Mouse (Mus musculus): ENCODE measurements around the gene Chst11.

Chst11 gene

DNA sequence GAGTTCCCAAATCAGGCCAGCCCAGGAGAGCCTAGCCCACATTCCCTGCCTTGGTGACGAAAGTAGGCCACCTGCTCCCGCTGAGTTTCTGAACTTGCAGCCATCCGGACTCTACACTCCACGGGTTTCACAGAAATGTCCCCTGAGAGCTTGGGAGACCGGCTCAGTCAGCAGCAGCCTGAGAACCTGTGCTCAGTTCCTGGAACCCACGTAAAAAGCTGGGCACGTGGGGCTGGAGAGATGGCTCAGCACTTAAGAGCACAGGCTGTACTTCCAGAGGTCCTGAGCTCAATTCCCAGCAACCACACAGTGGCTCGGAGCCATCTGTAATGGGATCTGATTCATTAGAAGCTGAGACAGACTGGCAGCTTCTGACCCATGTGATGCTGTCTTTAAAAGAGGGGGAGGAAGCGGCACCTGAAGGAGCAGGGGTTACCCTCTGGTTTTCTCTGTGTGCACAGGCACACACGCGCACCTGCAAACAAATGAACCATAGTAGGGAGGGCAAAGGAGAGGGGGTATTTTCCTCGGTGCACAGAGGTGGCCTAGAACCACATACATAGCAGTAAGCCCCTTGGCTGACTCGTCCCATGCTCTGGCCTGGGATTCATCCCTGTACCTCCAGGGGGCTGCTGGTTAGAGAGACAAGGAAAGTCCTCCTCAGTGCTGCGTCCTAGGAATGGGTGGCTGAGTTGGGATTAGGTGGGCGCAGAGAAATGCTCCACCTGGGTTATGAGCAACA, 196.7 kb downstream of the Chst11 start:
- DNase-seq (ENCODE audit: low spot score), result no peak

DNA sequence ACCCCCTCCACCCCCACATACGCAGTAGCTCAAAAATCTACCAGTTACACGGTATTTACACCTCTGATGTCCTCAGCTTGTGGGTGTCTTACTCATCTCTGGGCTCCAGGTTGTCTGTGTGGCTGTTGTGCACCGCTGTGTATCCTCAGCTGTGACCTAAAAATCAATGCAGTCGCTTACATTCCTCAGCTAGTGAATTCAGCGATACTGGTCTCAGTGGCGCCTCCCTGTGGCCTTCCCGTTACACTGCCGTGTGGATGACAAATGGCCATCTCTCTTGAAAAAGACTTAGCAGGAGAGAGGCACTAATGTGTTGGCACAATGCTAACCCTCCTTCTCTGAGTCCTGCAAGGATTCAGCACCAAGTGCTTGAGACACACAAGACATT, 197.3 kb downstream of the Chst11 start:
- DNase-seq (ENCODE audit: low spot score), result no peak

DNA sequence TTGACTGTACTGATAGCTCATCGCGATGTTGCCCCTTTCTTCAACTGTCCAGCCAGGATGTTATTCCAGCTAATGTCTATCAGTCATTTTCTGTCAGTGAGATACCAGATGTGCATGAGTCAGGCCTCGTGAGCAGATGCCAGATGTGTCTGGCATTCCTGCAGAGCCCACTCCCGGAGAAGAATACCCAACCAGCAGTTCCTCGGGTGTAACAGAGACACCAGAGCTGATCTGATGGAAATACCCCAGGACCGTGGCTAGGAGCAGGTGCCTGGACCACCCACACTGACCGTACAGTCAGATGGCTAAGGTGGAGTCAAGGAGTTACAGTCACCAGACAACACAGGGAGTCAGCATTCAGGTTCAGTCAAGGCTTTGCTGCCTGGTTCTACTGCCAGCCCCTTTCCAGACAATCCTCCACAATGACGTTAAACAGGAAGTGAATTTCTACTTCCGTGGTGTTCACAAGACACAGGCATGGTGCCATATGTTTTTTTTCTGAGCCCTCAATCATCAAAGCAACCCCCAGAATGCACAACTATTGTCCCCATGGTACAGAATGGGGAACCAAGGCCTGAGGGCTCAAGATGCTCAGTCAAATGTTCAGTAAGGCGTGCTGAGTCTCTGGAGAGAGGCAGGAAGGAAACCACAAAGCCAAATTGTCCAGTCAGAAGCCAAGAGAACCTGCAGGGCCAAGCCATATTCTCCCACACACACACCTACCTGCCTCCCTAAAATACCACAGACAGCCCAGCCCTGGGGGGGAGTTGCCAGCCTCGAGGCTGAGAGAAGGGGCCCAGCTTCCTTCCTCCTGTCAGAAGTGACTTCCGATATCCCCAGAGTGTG, 198.6 kb downstream of the Chst11 start:
- DNase-seq (ENCODE audit: low spot score), result no peak

DNA sequence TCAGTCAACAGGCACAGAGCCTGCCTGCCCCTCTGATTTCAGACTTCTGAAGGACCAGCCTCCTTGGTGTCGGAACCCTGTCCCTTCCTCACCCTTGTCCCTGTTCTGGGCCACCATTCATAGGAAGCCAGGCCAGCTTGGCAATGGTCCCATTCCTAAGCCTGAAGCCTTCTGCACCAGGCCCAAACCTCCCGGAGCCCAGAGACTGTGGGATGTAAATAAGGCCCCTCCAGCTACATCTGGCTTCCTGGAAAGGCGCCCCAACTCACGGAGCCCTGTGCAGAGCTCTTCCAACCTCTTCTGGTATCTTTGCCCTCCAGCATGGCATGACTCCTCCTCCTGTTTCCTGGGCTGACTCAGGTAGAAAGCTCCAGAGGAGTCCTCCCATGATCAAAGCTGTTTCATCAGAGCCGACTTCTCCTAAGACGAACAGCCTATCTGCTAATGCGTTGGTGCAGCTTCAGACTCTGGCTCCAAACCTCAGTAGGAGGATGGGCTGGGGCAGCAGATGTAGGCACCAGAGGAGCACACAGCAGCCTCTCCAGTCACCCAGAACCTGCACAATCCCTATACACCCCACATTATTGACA, 199.3 kb downstream of the Chst11 start:
- DNase-seq (ENCODE audit: low spot score), result no peak

DNA sequence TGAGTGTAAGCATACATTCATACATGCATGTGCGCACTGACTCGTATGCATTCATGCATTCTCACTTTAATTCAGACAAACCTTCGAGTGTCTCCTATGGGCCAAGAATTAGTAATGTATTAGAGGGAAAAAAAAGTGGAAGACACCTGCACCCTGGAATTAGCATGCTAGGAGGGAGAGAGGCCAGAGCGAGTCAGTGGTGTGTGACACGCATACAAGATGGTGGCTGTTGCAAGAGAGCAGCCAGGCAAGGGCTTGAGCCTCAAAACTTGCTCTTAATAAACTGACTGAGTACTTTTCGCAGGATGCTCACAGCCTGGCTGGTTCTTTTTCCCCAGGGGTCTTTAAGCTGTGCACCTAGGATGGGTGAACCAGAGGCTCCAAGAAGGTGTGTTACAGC, 199.8 kb downstream of the Chst11 start:
- no peak for DNase-seq (ENCODE audit: low spot score)

DNA sequence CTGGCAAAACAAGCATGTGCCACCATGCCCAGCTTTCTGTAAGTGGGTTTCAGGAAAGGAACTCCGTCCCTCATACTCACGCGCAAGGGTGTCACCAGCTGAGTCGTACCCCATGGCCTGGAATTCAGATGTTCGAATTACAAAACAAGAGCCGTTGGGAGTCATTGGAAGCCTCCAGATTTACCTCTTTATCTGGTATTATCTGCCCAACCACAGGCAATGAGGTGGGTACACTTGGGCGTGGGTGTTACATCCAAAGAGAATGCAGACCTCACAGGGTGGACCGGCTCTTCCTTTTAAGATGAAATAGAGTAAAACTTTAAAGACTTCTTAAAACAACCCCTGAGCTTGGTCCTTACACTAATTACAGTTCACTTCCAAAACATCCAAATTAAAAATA, 200.9 kb downstream of the Chst11 start:
- DNase-seq (ENCODE audit: low spot score), result no peak

DNA sequence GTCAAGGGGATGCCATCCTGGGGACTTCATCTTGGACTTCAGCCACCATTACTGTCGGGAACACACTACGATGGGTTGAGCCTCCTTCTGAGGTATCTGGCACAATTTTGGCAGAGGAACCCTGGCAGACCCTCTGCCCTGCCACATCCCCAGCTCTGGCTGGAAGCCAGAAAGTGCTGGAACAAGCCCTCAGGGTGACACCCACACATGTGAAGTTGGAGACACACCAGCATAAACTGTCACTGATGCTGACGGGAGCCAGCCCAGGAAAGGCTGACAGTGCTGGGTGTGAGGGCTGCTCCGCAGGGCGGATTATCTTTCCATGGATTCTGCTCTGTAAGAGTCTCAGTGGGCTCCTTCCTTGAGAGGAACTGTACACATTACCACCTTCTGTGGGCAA, 201.7 kb downstream of the Chst11 start:
- no peak for DNase-seq (ENCODE audit: low spot score)

DNA sequence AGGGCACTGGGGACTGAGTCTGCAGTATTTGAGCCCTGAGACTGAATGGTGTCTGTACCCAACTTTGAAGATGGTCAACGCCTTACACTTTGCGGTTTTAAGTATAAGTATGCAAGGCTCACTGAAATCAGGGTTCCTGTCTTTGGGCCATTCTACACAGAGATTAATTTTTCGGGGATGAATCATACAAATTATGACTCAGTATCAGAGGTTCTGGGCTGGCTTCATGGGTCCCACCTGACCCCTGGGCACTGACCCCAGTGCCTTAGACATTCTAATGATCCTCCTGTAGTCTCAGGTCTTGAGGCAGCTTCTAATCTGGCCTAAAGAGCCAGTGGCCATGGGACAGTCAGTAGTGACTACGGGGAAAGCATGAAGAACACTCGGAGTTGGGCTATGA, 203.8 kb downstream of the Chst11 start:
- DNase-seq (ENCODE audit: low spot score), result no peak

DNA sequence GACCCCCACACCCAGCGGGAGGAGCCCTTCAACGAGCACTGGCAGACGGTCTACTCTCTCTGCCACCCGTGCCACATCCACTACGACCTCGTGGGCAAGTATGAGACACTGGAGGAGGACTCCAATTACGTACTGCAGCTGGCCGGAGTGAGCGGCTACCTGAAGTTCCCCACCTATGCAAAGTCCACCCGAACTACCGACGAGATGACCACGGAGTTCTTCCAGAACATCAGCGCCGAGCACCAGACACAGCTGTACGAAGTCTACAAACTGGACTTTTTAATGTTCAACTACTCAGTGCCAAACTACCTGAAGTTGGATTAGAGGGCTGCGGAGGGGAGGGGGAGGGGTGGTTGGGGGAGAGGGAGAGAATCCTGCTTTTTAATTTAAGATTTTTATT, 206.2 kb downstream of the Chst11 start:
- no peak for DNase-seq (ENCODE audit: low spot score)

DNA sequence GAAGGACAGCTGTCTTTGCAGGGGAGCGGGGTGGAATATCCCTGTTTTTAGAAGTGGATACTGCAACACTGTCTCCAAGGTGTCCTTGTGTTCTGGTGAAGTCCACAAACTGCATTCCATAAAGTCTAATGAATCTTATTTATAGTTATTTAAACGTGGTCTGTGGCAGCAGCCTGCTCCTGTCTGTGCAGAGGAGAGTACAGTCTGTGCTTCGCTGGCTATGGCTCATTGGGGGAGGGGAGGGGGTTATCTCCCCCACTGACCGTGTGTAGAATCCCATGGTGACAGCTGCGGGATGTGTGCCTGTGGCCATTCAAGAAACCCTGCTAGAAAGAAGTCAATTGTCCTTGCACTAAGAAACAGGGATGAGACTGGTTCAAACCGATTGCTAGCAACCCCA, 206.7 kb downstream of the Chst11 start:
- DNase-seq (ENCODE audit: low spot score), result no peak

DNA sequence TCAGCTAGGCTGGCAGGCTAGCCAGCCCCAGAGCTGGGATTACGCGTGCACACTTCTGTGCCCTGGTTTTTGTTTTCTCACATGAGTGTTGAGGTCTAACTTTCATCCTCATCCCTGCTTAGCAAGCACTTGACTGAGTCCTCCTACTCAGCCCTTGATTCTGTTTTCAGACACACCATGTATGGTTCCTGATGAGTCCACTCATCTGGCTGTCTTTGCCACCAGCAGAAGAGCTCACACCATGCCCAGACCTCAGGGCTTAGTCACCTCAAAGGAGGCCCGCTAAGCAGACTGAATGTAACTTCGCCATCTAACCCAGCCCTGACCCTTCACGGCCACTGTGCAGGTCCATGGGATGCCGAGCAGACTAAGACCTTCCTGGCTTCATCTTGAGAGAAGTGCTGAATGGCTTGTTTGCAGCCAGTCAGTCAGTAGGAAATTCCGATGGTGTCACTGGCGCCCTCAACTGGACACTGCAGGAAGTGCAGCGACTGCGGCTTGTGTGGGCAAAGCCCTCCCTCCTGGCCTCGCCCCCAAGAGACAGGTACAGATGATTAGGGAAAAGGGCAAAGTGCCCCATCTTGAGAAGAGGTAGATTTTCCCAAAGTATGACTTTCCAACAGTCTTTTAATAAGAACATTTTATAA, 212.5 kb downstream of the Chst11 start:
- DNase-seq (ENCODE audit: low spot score), result no peak

DNA sequence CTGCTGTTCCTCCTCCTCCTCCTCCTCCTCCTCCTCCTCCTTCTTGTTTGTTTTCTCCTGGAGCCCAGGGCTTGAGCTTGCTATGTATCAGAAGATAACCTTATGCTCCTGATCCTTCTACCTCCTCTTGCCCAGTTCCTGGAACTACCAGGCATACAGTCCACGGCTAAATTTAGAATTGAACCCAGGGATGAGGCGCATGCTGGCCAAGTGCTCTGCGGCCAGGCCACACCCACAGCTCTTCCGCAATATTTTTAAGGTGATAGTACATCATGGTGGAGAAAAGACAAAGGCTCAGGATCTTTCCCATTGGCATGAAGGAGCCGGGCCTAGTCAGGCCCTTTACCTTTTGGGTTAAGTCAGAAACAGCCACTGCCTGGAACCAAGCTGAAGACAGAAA, 213.4 kb downstream of the Chst11 start:
- no peak for DNase-seq (ENCODE audit: low spot score)

DNA sequence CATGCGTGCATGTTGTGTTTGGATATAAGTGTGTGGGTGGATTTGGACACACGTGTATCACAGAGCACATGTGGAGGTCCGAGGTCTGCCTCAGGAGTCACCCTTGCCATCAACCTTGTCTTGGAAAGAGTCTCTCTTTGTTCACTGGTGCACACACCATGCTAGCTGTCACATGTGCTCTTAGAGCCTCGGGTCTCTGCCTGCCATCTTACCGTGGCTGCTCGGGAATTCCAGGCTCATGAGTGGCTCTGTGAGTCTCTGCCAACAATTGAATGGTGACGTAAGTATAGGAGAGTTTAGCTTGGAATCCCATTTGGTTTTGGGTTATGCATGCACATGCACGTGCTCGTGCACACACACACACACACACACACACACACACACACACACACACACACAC, 214.0 kb downstream of the Chst11 start:
- DNase-seq (ENCODE audit: low spot score), result no peak

DNA sequence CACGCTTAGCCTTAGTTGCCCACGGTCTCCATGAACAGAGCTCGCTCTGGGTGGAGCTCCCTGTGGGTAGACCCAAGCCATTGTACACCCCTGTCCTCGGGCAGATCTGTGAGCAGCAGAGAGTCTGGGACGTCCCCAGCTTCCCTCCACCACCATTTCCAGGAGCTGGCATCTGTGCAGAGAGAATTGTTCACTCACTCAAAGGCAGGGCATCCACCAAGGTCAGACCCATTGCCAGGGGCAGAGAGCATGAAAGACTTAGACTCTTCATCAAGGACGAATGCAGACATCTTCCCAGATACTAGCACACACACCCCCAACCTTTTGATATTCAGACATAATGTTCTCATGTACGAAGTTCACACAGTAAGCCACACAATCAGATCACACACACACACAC, 216.2 kb downstream of the Chst11 start:
- peak; percentile 45 for DNase-seq (ENCODE audit: low spot score)

DNA sequence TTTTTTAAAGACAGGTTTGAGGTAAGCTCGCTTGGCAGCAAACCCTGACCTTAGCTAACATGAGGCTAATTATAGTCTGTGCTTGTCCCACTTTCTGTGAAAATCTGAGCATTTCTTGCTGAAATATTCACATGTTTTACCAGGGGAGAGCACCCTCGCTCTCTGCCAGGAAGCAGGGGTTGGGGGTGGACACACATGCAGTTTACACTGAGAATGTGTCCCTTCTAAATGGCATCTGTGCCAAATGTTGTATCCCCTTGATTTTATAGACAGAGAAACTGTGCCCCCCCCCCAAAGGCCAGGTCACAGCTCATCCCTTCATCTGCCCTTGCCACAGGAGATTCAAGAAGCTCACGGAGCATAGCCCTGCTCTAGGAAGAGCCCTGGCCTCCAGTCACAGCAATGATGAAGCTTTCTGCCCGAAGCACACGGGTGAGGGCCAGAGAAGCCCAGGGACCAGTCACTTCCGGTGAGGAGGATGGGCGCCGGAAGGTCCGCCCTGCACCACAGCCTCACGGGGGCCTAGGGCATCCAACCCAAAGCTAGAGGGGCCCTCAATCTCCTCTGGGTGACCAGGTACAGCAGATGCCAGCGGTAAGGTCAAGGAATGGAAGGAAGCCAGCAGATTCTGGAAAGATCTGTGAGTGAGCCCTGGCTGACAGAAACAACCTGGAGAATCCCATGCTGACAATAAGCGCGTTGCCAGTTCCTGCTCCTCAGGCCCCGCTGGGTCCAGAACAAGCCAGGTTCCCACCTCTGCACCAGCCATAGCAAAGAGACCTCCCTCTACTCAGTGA, 217.8 kb downstream of the Chst11 start:
- DNase-seq (ENCODE audit: low spot score), result no peak

DNA sequence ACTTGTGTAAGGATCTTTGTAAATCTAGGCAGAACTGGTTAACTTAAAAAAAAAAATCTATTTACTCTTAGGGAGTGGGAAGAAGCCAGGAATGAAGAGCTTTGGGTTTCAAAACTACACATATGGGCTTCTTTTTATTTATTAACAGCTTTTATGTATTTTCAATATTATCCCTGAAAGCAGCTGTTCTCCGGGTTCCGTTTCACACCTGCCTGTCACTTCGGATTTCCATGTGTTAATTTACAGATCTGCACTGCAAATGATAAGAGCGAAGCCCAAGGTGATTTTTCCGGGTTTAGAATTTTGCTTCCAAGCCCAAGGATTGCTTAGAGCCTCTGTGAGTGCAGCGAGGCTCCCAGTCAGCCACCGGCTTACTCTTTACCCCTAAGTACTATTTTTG, 223.1 kb downstream of the Chst11 start:
- no peak for DNase-seq (ENCODE audit: low spot score)

DNA sequence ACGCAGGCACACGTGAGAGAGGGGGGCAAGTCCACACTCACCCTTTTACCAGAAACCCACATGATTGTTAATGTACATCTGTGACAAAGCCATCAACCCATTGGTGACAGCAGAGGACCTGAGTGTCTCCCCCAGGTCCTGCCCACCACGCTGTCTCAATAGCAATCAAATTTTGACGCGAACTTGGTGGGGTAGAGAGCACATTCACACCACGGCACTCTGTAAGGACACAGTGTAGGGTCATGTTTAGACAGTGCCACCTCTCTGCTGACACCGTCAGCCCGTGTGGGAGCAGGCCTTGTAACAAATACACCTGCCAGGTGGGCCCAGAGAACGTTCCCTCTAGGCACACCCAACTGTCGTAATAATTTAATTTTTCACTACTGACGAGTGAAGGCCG, 224.1 kb downstream of the Chst11 start:
- no peak for DNase-seq (ENCODE audit: low spot score)

DNA sequence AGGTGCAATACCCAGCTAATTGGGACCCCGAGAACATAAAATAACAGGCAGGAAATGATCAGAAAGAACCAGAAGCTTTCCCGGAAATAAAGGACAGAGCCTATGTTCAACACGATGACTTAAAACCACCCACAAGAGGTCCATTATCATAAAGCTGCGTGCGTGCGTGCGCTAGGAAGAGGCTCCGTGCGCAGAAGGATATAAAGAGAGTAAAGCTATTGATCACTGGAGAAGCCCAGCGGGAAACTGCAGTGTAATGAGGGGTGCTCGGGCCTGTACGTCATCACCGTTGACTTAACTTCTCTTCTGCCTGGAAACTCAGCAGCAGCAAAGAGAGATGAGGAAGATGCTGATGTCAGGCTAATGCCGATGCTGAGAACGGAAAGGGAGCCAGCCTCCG, 224.8 kb downstream of the Chst11 start:
- no peak for DNase-seq (ENCODE audit: low spot score)

DNA sequence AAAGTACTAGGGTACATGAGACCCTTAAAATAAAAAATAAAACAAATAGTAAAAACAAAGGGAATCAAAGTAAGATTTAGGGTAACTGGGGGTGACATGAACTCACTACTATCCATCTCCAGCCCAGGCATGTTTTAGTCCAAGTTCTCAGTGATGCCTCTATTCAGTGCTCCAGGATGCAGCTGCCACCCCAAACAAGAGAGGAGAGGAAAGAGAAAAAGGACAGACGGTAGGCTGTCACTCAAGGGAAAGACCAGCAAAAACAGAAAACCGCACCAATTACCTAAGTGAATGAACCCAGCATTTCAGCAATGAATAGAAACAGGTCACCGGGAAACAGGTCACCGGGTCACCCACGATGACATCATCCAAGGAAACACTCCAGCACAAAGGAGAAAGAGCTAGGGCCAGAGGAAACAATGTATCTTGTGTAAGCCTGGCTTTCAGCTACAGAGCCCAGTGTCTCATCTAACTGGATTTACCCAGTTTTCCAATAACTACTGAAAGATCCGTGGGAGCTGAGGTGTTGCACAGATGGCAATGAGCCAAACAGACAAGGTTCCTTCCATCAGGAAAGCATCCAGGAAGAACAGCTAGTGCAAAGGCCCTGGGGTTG, 225.8 kb downstream of the Chst11 start:
- no peak for DNase-seq (ENCODE audit: low spot score)

DNA sequence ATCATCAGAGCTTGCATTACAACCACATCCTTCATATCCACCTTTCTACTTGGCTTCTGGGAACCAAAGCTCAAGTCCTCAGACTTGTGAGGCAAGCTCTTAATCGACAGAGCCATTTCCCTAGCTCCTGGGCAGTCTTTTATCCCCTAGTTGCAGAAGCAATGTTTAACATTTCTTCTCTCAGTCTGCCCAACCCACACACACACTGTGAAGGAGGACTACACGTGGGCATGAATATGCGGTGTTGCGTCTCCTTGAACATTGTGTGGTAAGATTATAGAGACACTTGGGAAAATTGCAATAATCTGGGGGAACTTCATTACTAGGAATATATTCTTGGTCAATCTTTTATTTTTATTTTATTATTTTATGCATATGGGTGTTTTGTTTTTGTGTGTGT, 227.3 kb downstream of the Chst11 start:
- DNase-seq (ENCODE audit: low spot score), result no peak

DNA sequence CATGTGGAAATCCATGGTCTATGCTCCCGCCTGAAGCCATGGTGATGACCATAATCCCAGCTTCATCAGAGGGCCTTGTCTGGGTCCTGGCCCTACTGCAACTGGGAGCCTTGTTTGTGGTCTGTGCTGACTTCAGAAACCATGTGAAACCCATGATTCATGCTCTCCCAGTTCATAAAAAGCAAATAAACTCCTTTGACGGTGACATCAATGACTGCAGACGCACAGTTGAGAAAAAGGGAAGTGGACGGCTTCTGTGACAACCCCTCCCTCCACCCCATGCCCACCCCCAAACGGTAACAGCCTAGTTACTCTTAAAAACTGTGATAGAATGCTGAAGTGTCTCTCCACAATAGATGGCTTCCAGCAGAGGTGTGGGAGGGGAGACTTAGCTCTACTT, 230.3 kb downstream of the Chst11 start:
- DNase-seq (ENCODE audit: low spot score), result no peak

DNA sequence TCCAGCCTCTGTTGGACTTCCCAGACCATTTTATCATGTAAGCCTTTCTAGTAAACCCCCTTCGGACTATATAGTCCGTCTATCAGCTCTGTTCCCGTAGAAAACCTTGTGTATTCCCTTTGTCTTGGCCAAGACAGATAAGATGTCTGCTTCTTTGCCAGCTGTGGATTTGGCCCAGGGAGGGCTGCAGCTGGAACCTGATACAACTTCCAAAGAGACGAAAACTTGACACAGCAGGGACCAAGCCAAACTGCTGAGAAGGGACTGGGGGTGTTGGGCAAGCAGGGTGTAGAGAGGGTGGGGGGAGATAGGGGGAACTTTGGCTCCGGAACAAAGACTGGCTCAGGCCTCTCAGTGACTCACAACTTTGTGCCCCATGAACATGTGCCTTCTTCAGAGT, 232.0 kb downstream of the Chst11 start:
- DNase-seq (ENCODE audit: low spot score), result peak; percentile 48

Measured in ovary, adult 18-20 months (tissue).